Mouse (Mus musculus) embryonic facial prominence, embryonic 12.5 days (tissue): Measurements from ENCODE around the gene Tmem234. TPM values are rescaled to one million over a fixed set of nuclear protein-coding genes. Genes with fewer than 3 reads are reported as not detected.
A peak's percentile ranks its signal among the peaks of the same experiment; 100 is the strongest.

Source experiments
- ATAC-seq: fragments of 200-750 bp; cut with Nextera tagmentation; 2 replicates; pipeline ENCODE4 v1.8.0; 2017; ENCODE audit not compliant: insufficient number of reproducible peaks, insufficient read depth, low FRiP score, low TSS enrichment
- H3K27ac ChIP-seq: fragments of 300-500 bp; sonication (generic); 2 replicates; pipeline ENCODE4 v1.5.1; 2016; ENCODE audit warnings: mild to moderate bottlenecking
- H3K27me3 ChIP-seq: fragments of 300-500 bp; sonication (generic); 2 replicates; pipeline ENCODE4 v1.6.1; 2016; ENCODE audit warnings: mild to moderate bottlenecking, moderate library complexity
- H3K36me3 ChIP-seq: fragments of 300-500 bp; sonication (generic); 2 replicates; pipeline ENCODE4 v1.6.1; 2016; ENCODE audit warnings: mild to moderate bottlenecking
- H3K4me1 ChIP-seq: fragments of 300-500 bp; sonication (generic); 2 replicates; pipeline ENCODE4 v1.6.1; 2016
- H3K4me2 ChIP-seq: fragments of 300-500 bp; sonication (generic); replicated peaks from 2 replicates; pipeline ENCODE4 v1.6.1; 2016; ENCODE audit warnings: mild to moderate bottlenecking, moderate library complexity
- H3K4me3 ChIP-seq: fragments of 300-500 bp; sonication (generic); 2 replicates; pipeline ENCODE4 v1.5.1; 2016; ENCODE audit warnings: mild to moderate bottlenecking
- H3K9ac ChIP-seq: fragments of 300-500 bp; sonication (generic); 2 replicates; pipeline ENCODE4 v1.6.1; 2016; ENCODE audit warnings: mild to moderate bottlenecking, moderate library complexity
- H3K9me3 ChIP-seq: fragments of 300-500 bp; sonication (generic); 2 replicates; pipeline ENCODE4 v1.6.1; 2016; ENCODE audit warnings: mild to moderate bottlenecking, moderate library complexity
- WGBS: fragments of 180-500 bp; shearing (Covaris S2); methylation state at CpG from one replicate; pipeline ENCODE4 v1.1.7; 2016; 5-methylcytosine and 5-hydroxymethylcytosine counted together
- polyA plus RNA-seq: library from polyadenylated mRNA; unstranded; fragments of >200 nt; fragmentation: Nextera tagmentation; extraction: Ambion mirVana; gene quantifications from 2 replicates; pipeline ENCODE4 v1.2.1, GENCODE M21; 2016

Gene Tmem234
- polyA plus RNA-seq, 1 experiment from 2014 or later: 180 TPM

DNA sequence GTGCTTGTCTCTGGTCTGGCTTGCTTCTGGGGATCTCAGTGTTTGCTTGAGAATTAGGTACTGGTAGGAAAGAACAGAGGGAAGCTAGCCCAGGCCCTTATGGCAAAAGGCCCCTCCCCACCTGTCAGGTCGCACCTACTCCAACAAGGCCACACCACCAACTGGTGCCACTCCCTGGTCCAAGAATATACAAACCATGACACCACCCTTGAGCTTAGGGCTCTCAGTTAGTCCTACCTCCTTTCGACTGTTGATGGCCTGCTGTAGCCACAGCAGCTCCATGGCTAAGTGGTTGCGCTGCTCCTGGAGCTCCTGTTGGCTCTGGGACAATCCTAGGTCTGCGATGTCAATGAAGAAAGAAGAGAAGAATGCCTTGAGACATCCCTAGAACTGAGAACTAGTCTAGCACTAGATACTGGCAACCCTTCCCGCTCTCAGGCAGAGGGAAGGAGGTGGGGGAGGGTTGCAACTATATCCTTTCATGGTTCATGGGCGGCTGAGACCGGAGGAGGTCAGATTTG is 16.7 kb downstream of the Tmem234 start:
- peaks cover 20% of the 10 kb centered on the region for H3K36me3 ChIP-seq
- H3K9ac ChIP-seq: no peak overlapping the region
- 96% methylated on average over 7 of the region's 7 CpGs for WGBS

GRCm38 (mm10) chr4:129618031-129618430 is 17.6 kb downstream of the Tmem234 start:
- WGBS: 96% methylated on average over 5 of the region's 5 CpGs
- H3K4me2 ChIP-seq: peak overlapping the region; percentile 74
- H3K4me3 ChIP-seq: peak overlapping the region; percentile 59
- peaks cover 20% of the 10 kb centered on the region for H3K36me3 ChIP-seq
- H3K27me3 ChIP-seq: no peaks in the 10 kb centered on the region
- no peak overlapping the region for H3K27ac ChIP-seq
- no peak for ATAC-seq
- no peaks in the 10 kb centered on the region for H3K9me3 ChIP-seq
- H3K4me1 ChIP-seq: peaks cover 15% of the 10 kb centered on the region
- H3K9ac ChIP-seq: peak overlapping the region; percentile 75

More for the DNA sequence above, 16.7 kb downstream of the Tmem234 start:
- Histone ChIP-seq H3K4me3 (no peak overlapping the region), H3K27ac (no peak overlapping the region), H3K27me3 (no peaks in the 10 kb centered on the region), H3K4me1 (peaks cover 8% of the 10 kb centered on the region), H3K4me2 (no peak overlapping the region), H3K9me3 (no peaks in the 10 kb centered on the region)
- ATAC-seq: no peak

GRCm38 (mm10) chr4:129618786-129619691 is 18.6 kb downstream of the Tmem234 start, which contains the start of gene Iqcc:
Iqcc (minus strand) TSS chr4:129619099.
- 4% methylated on average over 44 of the region's 44 CpGs for WGBS
- peak; percentile 89 for ATAC-seq

GRCm38 (mm10) chr4:129620419-129621282 is 20.2 kb downstream of the Tmem234 start:
- Histone ChIP-seq H3K27ac (no peak overlapping the region), H3K9ac (no peak overlapping the region), H3K4me1 (peaks cover 32% of the 10 kb centered on the region), H3K9me3 (no peaks in the 10 kb centered on the region), H3K36me3 (peaks cover 20% of the 10 kb centered on the region), H3K27me3 (no peaks in the 10 kb centered on the region), H3K4me2 (no peak overlapping the region), H3K4me3 (no peak overlapping the region)
- ATAC-seq: no peak
- WGBS: 87% methylated on average over 11 of the region's 11 CpGs

More at GRCm38 (mm10) chr4:129618786-129619691, 18.6 kb downstream of the Tmem234 start, which contains the start of gene Iqcc:
- Histone ChIP-seq H3K36me3 (peaks cover 20% of the 10 kb centered on the region), H3K4me1 (peaks cover 18% of the 10 kb centered on the region), H3K27me3 (no peaks in the 10 kb centered on the region), H3K9me3 (no peaks in the 10 kb centered on the region), H3K9ac (peak within 1 kb of the TSS; percentile 75), H3K27ac (peak within 1 kb of the TSS; percentile 81), H3K4me2 (peak within 1 kb of the TSS; percentile 74), H3K4me3 (peak within 1 kb of the TSS; percentile 59)

- Histone ChIP-seq H3K4me1 (peaks cover 34% of the 10 kb centered on the region), H3K36me3 (peaks cover 19% of the 10 kb centered on the region), H3K4me2 (no peak overlapping the region), H3K9ac (no peak overlapping the region), H3K27me3 (no peaks in the 10 kb centered on the region), H3K27ac (no peak overlapping the region), H3K9me3 (no peaks in the 10 kb centered on the region), H3K4me3 (no peak overlapping the region)
- ATAC-seq: no peak
- 77% methylated on average over 8 of the region's 8 CpGs for WGBS
Observed at GRCm38 (mm10) chr4:129621283-129621841, 20.9 kb downstream of the Tmem234 start.

- H3K4me1 ChIP-seq: peaks cover 34% of the 10 kb centered on the region
- peak overlapping the region; percentile 64; the same call in 1 of the 2 replicates for H3K4me3 ChIP-seq
- no peak overlapping the region for H3K9ac ChIP-seq
- H3K9me3 ChIP-seq: no peaks in the 10 kb centered on the region
- H3K27me3 ChIP-seq: no peaks in the 10 kb centered on the region
- peaks cover 20% of the 10 kb centered on the region for H3K36me3 ChIP-seq
- H3K4me2 ChIP-seq: peak overlapping the region; percentile 82
- H3K27ac ChIP-seq: no peak overlapping the region
- no peak for ATAC-seq
- WGBS: 75% methylated on average over 11 of the region's 11 CpGs
Observed at GRCm38 (mm10) chr4:129622120-129622802, 21.8 kb downstream of the Tmem234 start.

- H3K36me3 ChIP-seq: peaks cover 25% of the 10 kb centered on the region
- no peaks in the 10 kb centered on the region for H3K27me3 ChIP-seq
- H3K4me1 ChIP-seq: peaks cover 31% of the 10 kb centered on the region
- H3K27ac ChIP-seq: peak overlapping the region; percentile 89
- peak overlapping the region; percentile 64 for H3K4me3 ChIP-seq
- peak overlapping the region; percentile 82 for H3K4me2 ChIP-seq
- peak overlapping the region; percentile 76 for H3K9ac ChIP-seq
- no peak for ATAC-seq
- WGBS: 22% methylated on average over 8 of the region's 8 CpGs
- no peaks in the 10 kb centered on the region for H3K9me3 ChIP-seq
Observed at GRCm38 (mm10) chr4:129622803-129623535, 22.5 kb downstream of the Tmem234 start.

GRCm38 (mm10) chr4:129623681-129624091 is 23.2 kb downstream of the Tmem234 start, which contains the start of gene Ccdc28b:
Ccdc28b (minus strand) TSS chr4:129623947.
- ATAC-seq: no peak
- H3K4me1 ChIP-seq: peaks cover 26% of the 10 kb centered on the region
- WGBS: under 1% methylated on average over 10 of the region's 10 CpGs

DNA sequence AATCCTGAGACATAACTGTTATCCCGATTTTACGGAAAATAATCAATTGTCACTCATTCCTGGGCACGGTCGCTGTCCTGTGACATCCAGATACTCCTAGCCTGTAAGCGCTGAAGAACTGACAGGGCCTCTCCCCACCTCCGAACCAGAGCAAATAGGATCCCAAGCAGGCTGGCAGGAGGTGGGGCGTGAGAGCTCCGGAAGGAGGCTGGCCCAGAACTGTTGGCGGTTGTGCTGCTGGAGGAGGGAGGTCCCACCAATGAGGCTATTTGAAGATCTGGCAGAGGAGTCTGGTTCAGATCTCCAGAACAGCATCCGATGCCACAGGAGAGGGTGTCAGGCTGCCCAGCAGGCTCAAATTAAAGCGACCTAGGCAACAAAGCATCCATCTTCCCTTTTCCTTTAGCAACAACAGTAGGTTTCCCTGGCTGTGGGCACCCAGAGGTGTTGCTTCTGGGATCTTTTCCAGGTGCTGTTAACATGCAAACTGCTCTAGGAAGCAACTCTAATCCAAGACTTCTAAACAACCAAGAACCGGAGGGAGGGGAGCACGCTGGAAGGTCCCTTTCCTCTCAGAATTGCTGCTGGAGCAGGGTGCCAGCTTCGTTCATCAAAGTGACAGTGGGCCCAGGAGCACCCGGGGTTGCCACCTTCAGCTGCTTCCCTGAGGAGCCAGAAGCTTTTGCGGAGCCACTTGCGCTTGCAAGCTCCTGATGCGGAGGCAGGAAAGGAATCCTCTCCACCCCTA is 24.0 kb downstream of the Tmem234 start:
- peak; percentile 84 for ATAC-seq
- Histone ChIP-seq H3K9me3 (no peaks in the 10 kb centered on the region), H3K27ac (peak overlapping the region; percentile 89), H3K36me3 (peaks cover 40% of the 10 kb centered on the region), H3K27me3 (no peaks in the 10 kb centered on the region), H3K4me2 (peak overlapping the region; percentile 82), H3K4me1 (peaks cover 26% of the 10 kb centered on the region), H3K9ac (peak overlapping the region; percentile 76), H3K4me3 (peak overlapping the region; percentile 64)
- WGBS: under 1% methylated on average over 18 of the region's 18 CpGs

More at GRCm38 (mm10) chr4:129623681-129624091, 23.2 kb downstream of the Tmem234 start, which contains the start of gene Ccdc28b:
- Histone ChIP-seq H3K9ac (peak within 1 kb of the TSS; percentile 76), H3K27me3 (no peaks in the 10 kb centered on the region), H3K4me3 (peak within 1 kb of the TSS; percentile 64), H3K9me3 (no peaks in the 10 kb centered on the region), H3K36me3 (peaks cover 32% of the 10 kb centered on the region), H3K27ac (peak within 1 kb of the TSS; percentile 89), H3K4me2 (peak within 1 kb of the TSS; percentile 82)
